Mouse (Mus musculus) embryonic fibroblast, embryonic 13.5 days (primary cell): Measurements from ENCODE around the gene Tap2.
"Not testable (repeated sequence)": the region's sequence is repeated elsewhere in the genome, so short reads cannot be mapped to it uniquely, and the experiment has no call there.

Source experiments
- CTCF ChIP-seq: IDR thresholded peaks from 2 replicates; pipeline ENCODE4 v1.5.1; 2011; ENCODE audit warnings: mild to moderate bottlenecking, control low read depth, low read length, moderate library complexity, borderline replicate concordance; ENCODE audit not compliant: insufficient read depth
- POLR2A ChIP-seq: IDR thresholded peaks from 2 replicates; pipeline ENCODE4 v1.6.1; 2011; ENCODE audit warnings: low read depth, mild to moderate bottlenecking, control low read depth, low read length, moderate library complexity

GRCm38 (mm10) chr17:34220401-34220800 lies 17.1 kb downstream of the Tap2 start:
- TF ChIP-seq CTCF, POLR2A: not testable (repeated sequence)
